Mouse (Mus musculus): ENCODE measurements around the gene Gm13941.

DNA sequence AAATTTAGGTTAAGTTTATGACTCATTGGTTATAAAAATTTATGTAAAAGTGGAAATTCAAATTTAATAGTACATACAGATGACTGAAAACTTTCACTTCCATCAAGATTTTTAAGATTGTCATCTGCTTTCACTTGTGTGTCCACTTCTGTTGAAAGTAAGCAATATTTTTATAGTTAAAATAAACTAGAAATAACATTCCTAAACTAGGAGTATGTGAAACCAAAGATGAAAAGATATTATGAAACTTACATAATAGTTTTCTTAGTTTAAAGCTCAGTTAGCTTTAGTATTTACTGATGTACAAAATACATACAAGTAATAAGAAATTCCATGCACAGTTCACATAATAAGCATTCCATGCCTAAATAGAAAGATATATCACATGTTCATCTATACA, at the start of gene Gm13941:
- TF ChIP-seq CTCF (IDR thresholded peaks at IDR 0.05 in 2 of 3, conservative IDR thresholded peaks at IDR 0.05 in 1 of 3; ENCODE audit: control insufficient read depth in 1 of 3, insufficient read depth in 1 of 3, low read depth in 2 of 3, low read length in 3 of 3, poor library complexity in 1 of 3, severe bottlenecking in 1 of 3) = no peak
- TF ChIP-seq MAFK (IDR thresholded peaks at IDR 0.05; ENCODE audit: borderline replicate concordance, low read depth, low read length) = no peak
- no peak for TF ChIP-seq EP300 (IDR thresholded peaks at IDR 0.05; ENCODE audit: low read depth in 1 of 2, low read length in 2 of 2)
- TF ChIP-seq USF1 (IDR thresholded peaks at IDR 0.05; ENCODE audit: low read depth, low read length) = no peak
- TF ChIP-seq HCFC1 (IDR thresholded peaks at IDR 0.05; ENCODE audit: low read depth, low read length) = no peak
- TF ChIP-seq ZC3H11A (IDR thresholded peaks at IDR 0.05; ENCODE audit: low read depth, low read length) = no peak
- TF ChIP-seq GABPA (IDR thresholded peaks at IDR 0.05; ENCODE audit: low read depth, low read length) = no peak
- TF ChIP-seq POLR2A (IDR thresholded peaks at IDR 0.05; ENCODE audit: control insufficient read depth in 1 of 2, insufficient read depth in 1 of 2, low read depth in 1 of 2, low read length in 2 of 2, poor library complexity in 1 of 2) = no peak
- no peak for TF ChIP-seq ETS1 (IDR thresholded peaks at IDR 0.05; ENCODE audit: low read depth, low read length)
- no peak for TF ChIP-seq POLR2AphosphoS5 (IDR thresholded peaks at IDR 0.05; ENCODE audit: borderline replicate concordance, low read depth, low read length)
- no peak for TF ChIP-seq KAT2A (conservative IDR thresholded peaks at IDR 0.05; ENCODE audit: low read depth, low read length)
- no peak for TF ChIP-seq SIN3A (IDR thresholded peaks at IDR 0.05; ENCODE audit: low read length)
- TF ChIP-seq UBTF (IDR thresholded peaks at IDR 0.05; ENCODE audit: borderline replicate concordance, insufficient read depth, low read depth, low read length) = no peak
